Mouse (Mus musculus) heart, postnatal 14 days (tissue): ENCODE measurements around the gene Ampd3. TPM values are rescaled to one million over a fixed set of nuclear protein-coding genes. Genes with fewer than 3 reads are reported as not detected.

Source experiments
- DNase-seq, 2 experiments: peaks; one replicate each; pipeline ENCODE4 v3.0.0; 2021 to 2022
- intact Hi-C: fragments of 180-260 bp; cut with DNase I; formaldehyde crosslinking; loops from one replicate; pipeline ENCODE4 v1.15.1; 2025
- total RNA-seq, 2 experiments: library from RNA; stranded (reverse); gene quantifications; 2 replicates each; pipeline ENCODE4 v1.2.3; 2021

Ampd3 gene
- total RNA-seq, 2 experiments from 2014 or later: 41.2 to 41.7 TPM

DNA sequence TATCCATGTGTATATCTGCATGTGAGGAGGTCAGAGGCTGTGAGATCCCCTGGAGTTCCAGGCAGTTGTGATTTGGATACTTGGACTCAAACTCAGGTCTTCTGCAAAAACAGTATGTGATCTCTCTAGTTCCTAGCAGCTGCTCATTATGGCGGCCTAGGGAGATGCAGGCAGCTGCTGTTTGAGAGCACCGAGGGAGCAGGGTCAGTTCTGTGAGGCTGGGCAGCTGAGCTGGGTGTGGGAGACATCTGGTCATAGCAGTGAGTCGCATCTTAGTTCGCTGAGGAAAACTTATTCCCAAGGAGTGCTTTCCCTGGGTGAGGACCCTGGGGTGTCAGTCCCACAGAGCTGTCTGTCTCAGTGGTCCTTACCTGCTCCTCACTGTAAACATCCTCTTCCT is 26.7 kb downstream of the Ampd3 start:
- intact Hi-C loops: no loop called here
- DNase-seq: no peak

DNA sequence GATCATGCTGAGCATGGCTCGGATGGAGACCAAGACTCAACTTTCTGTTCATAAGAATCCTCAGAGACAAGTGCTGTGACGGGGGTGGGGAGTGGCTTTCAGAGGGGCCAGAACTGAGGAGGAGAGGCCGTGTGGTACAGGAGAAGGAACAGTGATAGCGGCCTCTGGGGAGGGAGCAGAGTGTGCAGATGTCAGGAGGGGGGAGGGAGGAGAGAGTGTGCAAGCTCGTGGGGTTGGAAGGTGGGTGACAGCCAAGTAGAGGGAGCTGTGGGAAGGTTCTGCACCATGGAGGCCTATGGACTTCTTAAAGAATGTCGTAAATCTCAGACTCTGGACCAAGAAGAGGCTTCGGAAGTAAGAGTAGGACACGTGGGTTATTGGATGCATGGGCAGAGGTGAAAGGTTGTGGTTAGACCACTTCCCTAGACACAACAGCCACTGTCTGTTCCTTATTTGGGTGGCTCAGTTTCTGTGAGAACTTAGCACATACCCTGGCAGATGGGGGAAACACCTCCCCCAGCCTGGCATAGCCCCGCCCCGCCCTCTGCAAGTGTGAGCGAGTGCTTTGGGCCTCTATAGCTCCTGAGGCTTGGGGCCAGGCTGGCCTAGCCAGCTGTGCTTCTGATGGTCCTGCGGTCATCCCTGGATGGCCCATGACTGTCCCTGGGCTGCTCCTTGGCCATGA is 28.5 kb downstream of the Ampd3 start:
- intact Hi-C loops: no loop called here
- no peak for DNase-seq

DNA sequence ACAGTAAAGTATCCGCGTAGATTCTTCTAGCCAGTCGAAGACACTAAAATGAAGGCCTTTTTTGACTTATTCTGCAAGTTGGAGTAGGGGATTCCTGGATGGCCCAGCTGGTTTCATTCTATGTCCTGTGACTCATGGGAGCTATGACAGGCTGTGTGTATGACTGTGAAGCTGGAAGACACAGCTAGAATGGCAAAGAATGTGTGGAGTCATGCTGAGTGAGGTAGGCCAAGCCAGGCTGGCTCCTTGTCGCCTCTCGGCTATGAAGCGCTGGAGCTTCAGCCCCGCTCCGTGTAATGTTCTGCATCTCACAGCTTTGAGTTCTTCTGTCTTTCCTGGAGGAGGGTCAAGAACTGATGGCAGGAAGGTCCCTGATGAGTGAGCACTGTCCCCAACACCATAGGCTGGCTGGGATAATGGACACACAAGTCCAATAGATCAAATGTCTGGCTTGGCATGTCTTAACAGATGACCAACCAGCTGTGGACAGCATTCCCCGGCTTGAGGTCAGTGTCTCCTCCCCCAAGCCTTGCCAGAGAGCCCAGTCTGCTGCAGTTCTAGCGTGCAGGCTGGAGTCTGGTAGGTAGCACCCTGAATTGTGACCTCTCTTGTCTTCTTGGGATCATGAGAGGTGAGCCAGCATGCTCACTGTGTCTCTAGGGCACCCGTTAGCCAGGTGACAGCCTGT is 29.9 kb downstream of the Ampd3 start:
- intact Hi-C loops: no loop called here
- DNase-seq: no peak

GRCm38 (mm10) chr7:110801028-110801427 is 33.0 kb downstream of the Ampd3 start:
- intact Hi-C loops: loop anchor here (1.0 to 5.0 kb wide), 4 partner anchors 74 to 514 kb away; no protein-coding TSS in a partner anchor
- peak; percentile 81 to 88 for DNase-seq

DNA sequence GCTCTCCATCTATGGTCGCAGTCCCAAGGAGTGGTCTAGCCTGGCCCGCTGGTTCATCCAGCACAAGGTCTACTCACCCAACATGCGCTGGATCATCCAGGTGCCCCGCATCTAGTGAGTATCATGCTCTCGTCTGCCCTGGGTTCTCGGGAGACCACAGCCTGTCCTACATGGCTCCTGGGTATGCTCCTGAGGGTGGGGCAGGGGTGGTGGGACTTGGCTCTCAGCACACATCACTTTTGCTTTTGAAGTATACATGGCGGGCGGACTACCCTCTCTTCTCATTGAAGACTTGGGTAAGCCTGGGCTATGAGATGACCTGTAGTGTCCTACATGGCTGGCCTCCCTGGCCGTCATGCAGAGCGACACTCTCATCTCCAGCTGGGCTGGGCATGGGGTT is 35.1 kb downstream of the Ampd3 start:
- intact Hi-C loops: loop anchor here (5.0 kb wide), 3 partner anchors 156 to 516 kb away; no protein-coding TSS in a partner anchor
- no peak for DNase-seq

- peak; percentile 49 to 60 for DNase-seq
- intact Hi-C loops: loop anchor here (5.0 kb wide), 3 partner anchors 157 to 517 kb away; no protein-coding TSS in a partner anchor
Observed at GRCm38 (mm10) chr7:110804266-110804665, 36.3 kb downstream of the Ampd3 start.

GRCm38 (mm10) chr7:110807460-110808030 is 39.5 kb downstream of the Ampd3 start:
- intact Hi-C loops: no loop called here
- no peak for DNase-seq

DNA sequence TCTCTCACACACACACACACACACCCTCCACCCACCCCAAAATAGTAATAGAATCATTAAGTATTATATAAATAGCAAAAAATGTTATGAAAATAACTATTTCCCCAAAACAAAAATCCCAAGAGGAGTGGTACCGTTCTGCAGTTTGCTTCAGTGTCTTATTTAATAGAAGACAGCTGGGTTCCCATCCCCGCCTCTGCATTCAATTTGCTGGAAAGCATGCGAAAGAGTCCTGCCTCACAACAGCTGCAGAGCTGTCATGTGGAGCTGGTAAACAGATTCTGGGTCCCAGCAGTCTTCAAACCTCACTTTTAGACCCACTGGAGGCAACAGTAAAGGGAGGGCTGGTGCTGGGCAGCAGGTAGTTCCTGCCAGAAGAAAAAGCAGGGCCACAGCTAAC is 41.0 kb downstream of the Ampd3 start:
- no peak for DNase-seq
- intact Hi-C loops: no loop called here

DNA sequence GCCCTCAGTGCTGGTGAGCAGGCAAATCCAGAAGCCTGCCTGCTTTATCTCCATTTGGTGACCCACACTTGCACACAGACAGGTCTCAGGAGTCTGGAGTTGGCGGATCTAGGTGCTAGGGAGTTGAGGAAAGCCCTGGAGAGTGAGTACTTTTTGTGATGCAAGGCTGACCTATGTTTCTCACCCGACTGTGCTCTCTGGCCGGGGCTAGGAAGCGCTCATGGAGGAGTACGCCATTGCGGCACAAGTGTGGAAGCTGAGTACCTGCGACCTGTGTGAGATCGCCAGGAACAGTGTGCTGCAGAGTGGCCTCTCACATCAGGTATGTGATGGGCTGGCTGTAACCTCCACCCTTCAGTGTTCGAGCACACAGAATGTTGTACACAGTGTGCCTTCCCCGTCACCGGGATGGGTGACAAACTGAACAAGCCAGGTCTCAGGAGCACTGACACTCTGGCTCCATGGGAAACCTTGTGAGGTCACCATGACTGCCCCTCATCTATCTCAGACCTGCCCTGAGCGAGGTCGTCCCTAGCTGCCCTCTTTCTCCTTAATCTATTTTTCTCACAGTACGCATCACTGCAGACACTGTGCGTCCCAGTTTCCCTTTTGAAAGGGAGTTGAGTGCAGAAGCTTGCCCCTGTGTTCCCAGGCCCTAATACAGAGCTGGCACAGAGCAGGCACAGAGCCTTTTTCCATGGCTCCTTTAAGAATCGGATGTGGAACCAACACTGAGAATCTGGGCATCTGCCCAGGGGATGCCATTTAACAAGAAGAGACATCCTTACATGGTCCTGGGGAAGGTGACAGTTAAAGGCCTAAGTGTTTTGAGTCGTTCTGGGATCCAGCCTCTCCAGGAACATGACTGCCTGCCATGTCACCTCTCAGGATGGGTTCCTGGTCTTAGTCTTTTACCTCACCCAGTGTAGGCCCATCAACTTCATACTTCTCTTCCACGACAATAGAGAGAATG is 41.9 kb downstream of the Ampd3 start:
- intact Hi-C loops: no loop called here
- peak in 1 of 2 experiments; percentile 52 for DNase-seq

GRCm38 (mm10) chr7:110810995-110811394 is 43.0 kb downstream of the Ampd3 start:
- DNase-seq: peak in 1 of 2 experiments; percentile 21
- intact Hi-C loops: no loop called here

DNA sequence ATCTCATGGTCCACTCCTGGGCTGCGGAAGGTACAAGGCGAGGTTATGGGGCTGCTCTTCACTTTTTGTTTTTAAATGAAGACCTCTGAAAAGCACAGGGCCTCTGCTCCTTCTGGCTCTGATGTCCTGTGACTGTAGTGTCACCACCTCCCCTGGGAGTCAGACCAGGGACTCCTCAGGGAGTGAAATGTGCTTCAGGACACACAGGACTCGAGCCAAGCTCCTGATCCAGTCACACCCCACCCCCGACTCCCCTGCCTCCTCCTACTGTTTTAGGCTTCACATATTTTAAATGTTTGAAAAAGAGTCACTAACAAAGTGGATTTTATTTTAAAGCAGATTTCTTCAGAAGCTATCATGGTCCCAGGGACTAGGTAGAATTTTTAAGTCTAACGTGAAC is 43.5 kb downstream of the Ampd3 start:
- DNase-seq: peak in 1 of 2 experiments; percentile 16
- intact Hi-C loops: no loop called here

DNA sequence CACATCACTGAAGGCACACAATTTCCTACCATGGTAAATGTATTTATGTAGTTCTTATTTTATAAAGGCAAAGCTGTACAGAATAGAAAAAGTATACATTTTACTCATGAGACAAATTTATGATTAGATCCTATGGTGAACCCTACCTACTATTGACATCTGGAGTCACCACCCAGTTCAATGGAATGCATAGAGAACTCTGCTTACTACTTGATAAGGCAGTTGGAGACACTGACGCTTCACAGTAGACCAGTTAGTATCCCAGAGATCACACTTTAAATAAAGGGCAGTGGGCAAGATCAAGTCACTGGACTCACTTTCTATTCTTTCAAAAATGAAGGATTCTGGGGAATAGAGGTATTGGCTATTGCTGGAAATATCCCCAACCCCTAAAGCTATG is 46.0 kb downstream of the Ampd3 start:
- DNase-seq: no peak
- intact Hi-C loops: no loop called here

DNA sequence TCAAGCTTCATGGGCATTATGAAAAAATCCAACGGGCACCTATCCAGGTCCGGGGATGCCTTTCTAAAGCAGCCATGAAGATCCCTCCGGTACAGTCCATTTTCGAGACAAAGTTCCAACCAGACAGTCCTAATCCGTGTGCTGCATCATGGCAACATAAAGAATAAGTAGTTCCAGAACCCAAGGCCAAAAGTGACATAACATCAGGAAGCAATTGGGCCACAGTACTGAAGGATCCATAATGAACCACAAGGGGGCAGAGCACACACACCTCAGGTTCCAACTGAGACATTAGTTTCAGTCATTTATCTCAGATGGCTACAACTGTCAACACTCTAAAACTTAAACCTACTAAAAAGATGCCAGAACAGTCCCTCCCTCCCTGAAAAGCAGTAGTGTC is 48.0 kb downstream of the Ampd3 start:
- intact Hi-C loops: loop anchor here (1.0 kb wide), 1 partner anchor 199 kb away; no protein-coding TSS in a partner anchor
- peak; percentile 52 to 68 for DNase-seq

DNA sequence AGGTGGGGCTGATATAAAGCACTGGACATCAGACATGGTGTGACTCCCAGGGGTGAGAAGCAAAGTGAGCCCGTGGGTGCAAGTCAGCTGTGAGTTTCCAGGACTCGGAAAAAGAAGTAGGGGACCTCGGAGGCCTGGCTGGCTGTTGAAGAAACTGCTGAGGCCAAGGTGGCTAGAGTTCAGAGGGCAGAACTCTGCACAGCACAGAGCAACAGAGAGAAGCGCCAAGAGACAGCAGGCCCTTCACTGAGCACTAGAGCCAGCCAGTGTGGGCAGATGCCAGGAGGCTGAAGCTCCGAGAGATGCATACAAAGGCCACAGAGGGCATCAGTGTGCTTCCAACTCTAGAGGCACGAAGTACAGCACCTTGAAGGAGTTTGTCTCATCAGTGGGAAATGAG is 50.2 kb downstream of the Ampd3 start:
- DNase-seq: peak; percentile 53 to 54
- intact Hi-C loops: no loop called here

DNA sequence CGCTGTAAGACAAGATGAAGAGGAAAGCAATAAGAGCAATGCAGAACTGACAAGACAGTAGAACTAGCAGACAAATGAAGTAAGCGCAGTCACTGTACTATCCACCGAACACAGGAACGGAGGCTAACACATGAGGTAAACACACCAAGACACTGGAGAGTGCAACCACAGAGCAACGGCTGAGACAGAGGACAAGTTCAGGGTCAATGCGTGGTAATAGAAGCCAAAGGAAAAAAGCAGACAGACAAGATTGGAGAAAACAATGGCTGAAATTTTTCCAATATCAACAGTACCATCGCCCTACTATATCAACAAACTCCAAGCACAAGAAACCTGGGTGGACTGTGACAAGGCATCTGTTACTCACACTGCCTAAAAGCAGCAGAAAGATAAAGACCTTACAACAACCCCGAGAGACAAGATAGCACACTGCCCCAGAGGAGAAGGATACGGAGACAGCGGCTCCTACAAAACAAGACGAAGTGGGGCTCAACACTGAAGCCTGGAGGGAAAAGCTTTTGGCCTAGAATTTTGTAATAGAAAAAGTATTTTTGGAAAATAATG is 50.9 kb downstream of the Ampd3 start:
- DNase-seq: no peak
- intact Hi-C loops: no loop called here

- DNase-seq: no peak
- intact Hi-C loops: loop anchor here (2.0 kb wide), 1 partner anchor 108 kb away; no protein-coding TSS in a partner anchor
Observed at GRCm38 (mm10) chr7:110821068-110821467, 53.1 kb downstream of the Ampd3 start.

- DNase-seq: peak; percentile 68 to 69
- intact Hi-C loops: loop anchor here (2.0 kb wide), 1 partner anchor 107 kb away; no protein-coding TSS in a partner anchor
Observed at GRCm38 (mm10) chr7:110821653-110822052, 53.6 kb downstream of the Ampd3 start.

DNA sequence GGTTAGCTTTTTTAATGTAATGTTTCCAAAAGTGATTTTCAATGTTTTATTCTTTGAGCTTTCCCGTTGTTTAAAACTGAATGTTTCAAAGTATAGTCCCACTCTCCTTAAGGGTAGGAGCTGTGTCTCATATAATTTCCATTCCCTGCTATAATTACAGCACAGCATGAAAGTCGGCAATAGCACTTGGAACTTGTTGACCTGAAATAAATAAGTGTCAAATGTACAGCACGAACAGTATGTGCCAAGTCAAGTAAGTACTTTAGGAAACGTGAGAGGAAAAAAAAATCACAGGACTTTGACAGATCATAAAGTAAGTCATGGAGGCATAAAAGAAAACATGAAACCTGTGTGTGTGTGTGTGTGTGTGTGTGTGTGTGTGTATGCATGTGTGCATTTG is 54.0 kb downstream of the Ampd3 start:
- no peak for DNase-seq
- intact Hi-C loops: no loop called here

- DNase-seq: no peak
- intact Hi-C loops: no loop called here
Observed at GRCm38 (mm10) chr7:110823076-110823475, 55.1 kb downstream of the Ampd3 start.

DNA sequence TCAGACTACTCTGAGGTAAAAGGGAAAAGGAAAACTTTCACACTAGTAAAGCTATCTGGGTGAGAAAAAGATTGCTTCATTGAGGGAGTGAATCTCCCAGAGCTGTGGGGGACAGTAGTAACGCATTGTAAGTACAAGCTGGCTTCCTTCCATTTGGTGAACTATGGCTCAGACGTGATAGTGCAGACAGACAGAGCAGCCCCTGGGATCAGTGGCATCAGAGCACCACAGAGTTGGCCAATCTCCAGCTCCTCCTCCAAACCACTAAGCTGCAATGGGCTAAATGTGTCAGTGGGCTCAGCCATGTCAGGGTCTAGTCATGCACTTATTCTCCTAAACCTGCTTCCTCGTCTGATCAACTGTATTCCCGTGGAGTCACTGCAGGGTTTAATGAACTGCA is 55.6 kb downstream of the Ampd3 start:
- DNase-seq: no peak
- intact Hi-C loops: no loop called here
